Mouse (Mus musculus) c-Kit-positive CD71-negative TER-119-negative erythroid progenitor cells, embryonic 14.5 days (primary cell): ENCODE data around the gene Mroh2a.

ENCODE experiments used
- DNase-seq: peaks from one replicate; pipeline ENCODE4 v3.0.0-alpha.2; 2013; ENCODE audit warnings: low read depth

Mroh2a gene

GRCm38 (mm10) chr1:88226670-88227379 lies at the start of gene Mroh2a:
Gene Mroh2a (plus strand): TSS chr1:88226986.
- no peak for DNase-seq

DNA sequence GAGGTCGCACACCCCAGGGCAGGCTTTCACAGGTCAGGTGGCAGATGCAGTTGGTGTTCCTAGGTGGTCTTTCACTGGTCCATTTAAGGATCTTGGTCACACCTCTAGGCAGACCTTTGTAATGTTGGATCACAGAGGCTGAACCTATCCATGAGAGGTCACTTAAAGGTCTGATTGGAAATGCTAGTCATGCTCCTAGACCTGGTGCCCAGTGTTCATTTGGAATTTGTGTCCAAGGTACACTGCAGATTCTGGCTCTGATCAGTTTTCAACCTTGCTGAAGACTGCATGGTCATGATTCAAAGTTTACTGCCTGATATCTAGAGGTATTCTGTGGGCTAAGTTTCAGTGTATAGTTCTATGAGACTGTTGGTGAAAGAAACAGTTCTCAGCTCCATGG lies 47.1 kb upstream of the Mroh2a start:
- no peak for DNase-seq

DNA sequence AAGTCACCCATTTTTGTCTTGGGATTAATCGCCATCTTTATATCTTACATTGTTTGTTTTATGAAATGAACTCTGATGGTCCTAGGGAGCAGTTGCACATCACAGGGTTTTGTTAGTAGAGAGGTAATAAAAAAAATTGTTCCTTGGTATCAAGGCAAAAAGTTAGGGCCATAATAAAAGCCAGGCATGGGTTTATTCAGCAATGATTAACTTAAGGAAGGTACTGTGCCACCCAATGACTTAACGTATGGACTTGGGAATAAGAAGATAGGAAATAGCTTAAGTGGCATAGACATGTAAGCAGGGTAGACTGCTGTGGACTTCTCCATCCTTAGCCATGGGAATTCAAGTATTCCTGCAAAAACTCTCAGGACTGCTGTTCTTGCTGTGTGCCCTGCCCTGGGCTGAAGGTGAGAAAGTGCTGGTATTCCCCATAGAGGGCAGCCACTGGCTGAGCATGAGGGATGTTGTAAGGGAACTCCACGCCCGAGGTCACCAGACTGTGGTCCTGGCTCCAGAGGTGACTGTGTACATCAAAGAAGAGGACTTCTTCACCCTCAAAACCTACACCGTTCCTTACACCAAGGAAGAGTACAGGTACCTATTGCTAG lies 40.4 kb upstream of the Mroh2a start:
- DNase-seq, result no peak

DNA sequence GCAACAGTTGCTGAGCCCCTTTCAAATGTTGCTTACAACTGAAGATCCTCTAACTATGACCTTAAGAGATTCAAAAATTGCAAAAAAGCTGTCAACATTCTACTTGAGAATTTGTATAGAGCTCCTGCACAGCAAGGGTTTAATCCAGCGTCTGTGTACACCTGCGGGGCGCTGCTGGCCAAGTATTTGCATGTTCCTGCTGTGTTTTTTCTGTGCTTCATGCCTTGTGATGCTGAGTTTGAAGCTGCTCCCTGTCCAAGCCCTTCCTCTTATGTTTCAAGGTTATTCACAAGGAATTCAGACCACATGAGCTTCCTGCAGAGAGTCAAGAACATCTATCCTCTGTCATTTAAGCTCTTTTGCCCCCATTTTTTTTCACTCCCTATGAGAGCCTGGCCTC lies 34.6 kb upstream of the Mroh2a start:
- no peak for DNase-seq

DNA sequence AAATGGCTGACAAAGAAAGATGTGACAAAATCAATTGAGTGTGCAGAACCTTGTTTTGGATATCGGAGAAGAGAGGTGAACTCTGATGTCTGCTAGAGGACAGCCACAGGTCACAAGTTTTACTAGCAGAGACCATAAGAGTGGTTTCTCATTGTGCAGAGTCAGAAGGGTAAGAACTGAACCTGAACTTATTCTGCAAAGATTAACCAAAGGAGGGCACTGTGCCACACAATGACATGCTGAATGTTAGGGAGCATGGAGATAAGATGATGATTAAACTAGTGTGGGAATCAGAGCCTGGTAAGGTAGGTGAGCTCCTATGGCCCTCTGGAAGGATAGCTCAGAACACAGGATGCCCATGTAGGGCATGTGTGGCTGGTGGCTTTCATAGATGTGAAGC lies 31.1 kb upstream of the Mroh2a start:
- DNase-seq, result no peak

DNA sequence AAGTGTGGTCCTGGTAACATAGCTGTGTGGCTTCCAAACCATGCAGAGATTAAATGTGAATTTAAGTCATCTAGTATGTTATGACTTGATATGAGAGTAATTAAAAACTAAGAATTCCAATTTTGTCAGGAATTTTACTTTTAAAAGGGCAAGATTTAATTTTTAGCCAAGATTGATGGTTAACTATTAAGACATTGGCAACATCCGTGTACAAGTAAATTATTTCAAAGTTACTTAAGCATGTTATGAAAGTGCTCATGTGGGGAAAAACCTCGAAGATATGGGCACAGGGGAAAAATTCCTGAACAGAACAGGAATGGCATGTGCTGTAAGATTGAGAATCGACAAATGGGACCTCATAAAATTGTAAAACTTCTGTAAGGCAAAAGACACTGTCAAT lies 29.3 kb upstream of the Mroh2a start:
- DNase-seq, result no peak

DNA sequence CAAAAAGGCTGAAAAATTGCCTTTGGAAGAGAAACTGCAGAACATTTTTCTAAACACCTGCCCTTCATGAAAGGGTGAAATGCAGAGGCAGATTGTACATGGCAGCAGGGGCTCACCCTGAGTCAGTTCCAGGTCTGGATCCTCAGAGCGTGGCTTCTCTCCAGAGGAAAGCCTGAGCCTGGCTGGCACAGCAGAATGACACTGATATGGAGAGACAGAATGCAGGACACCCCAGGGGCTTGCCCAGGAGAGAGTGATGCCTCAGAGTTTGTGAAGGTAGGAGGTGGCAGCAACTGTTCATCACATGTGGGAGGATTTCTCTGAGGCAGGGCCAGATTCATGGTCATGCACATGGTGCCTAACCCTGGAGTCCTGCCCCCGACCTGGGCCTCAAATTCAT lies 26.8 kb upstream of the Mroh2a start:
- no peak for DNase-seq

GRCm38 (mm10) chr1:88200456-88200855 lies 26.3 kb upstream of the Mroh2a start, which contains the start of gene Ugt1a2:
Gene Ugt1a2 (plus strand): TSS chr1:88200601.
- DNase-seq, result no peak

GRCm38 (mm10) chr1:88205294-88205922 lies 21.4 kb upstream of the Mroh2a start, which contains the start of gene Dnajb3:
Gene Dnajb3 (minus strand): TSS chr1:88205782.
- DNase-seq, result peak; percentile 36

DNA sequence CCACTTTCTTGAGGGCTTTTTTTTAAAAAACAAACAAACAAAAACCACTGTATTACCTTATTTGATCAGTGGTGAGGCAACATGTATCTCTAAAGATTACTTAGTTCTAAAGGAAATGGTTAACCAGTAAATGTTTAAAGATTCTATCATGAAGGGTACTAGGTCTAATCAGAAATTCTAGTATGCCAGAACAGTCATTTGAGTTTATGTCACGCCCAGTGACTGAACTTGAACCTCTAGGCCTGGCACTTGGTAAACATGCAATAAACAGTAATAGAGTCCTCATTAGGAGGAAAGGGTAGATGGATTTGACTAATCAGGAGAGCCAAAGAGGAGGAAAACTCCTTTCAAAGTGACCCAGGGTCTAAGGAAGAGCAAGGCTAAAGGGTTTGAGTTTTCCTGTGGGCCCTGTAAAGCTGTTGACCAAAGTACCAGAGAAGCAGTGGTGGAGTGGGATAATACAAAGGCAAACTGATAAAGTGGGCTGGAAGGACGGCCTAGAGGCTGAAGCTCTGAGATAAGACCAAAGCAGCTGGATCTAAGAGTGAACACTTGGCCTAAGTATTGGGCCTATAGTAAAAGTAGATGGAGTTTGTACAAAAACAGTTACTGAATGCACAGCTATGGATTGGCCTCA lies 19.8 kb upstream of the Mroh2a start:
- peak; percentile 9 for DNase-seq

- DNase-seq, result no peak
Measured at GRCm38 (mm10) chr1:88211812-88212211, 15.0 kb upstream of the Mroh2a start, which contains the start of gene Ugt1a1. Gene Ugt1a1 (plus strand): TSS chr1:88211959.

DNA sequence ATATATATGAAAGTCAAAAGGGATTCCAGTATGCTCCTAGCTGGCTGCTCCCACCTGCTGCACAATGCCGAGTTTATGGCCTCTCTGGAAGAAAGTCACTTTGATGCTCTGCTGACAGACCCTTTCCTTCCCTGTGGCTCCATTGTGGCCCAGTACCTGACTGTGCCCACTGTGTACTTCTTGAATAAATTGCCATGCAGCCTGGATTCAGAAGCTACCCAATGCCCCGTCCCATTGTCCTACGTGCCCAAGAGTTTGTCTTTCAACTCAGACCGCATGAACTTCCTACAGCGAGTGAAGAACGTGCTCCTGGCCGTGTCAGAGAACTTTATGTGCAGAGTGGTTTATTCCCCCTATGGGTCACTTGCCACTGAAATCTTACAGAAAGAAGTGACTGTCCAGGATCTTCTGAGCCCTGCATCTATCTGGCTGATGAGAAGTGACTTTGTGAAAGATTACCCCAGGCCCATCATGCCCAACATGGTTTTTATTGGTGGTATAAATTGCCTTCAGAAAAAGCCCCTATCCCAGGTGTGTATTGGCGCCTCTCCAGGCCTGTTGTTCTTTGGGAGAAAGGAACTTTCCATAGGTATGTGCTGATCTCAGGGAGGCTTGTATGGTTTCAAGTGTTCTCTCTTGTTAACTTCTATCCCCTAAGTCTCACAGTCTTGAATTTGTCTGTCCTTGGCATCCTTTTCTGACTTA lies 14.3 kb upstream of the Mroh2a start:
- no peak for DNase-seq

DNA sequence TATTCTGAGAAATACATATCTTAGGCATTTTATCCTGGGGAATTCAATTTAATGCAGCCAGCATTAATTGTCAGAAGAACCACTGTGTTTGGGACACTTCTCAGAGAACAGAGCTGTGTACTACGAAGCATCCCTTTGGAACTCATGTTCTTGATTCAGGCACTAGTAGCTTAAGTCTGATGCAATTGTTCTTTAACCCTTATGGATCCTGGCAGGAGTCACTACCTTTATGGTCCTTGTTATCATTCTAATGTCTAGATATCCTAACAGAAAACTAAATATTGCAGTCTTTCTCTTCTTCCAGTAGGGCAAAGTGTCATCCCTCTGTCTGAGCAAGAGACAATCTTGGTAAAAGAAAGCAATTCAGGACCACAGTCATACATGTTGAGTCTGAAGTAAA lies 13.7 kb upstream of the Mroh2a start:
- no peak for DNase-seq

GRCm38 (mm10) chr1:88213766-88214461 lies 12.9 kb upstream of the Mroh2a start:
- no peak for DNase-seq

DNA sequence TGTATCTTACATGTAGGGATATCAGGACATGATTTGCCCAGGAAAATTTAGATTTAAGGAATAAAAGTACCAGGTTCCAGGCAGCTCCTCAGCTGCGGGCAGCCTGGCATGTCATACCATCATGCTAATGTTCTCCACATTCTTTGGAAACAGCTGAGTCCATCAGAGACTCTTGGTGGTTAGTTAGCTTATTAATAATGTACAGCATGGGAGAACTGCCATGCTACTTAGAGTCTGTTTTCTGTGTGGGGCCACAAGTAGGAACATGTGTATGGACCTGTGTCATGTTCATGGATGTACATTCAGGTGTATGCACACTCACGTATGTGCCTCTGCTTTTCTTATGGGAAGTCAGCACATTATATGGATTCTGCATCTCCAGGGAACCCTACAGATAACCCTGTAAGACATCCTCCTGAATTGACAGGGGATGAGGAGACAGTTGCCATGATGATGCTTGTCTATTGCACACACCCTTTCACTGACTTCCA lies 12.3 kb upstream of the Mroh2a start:
- no peak for DNase-seq

DNA sequence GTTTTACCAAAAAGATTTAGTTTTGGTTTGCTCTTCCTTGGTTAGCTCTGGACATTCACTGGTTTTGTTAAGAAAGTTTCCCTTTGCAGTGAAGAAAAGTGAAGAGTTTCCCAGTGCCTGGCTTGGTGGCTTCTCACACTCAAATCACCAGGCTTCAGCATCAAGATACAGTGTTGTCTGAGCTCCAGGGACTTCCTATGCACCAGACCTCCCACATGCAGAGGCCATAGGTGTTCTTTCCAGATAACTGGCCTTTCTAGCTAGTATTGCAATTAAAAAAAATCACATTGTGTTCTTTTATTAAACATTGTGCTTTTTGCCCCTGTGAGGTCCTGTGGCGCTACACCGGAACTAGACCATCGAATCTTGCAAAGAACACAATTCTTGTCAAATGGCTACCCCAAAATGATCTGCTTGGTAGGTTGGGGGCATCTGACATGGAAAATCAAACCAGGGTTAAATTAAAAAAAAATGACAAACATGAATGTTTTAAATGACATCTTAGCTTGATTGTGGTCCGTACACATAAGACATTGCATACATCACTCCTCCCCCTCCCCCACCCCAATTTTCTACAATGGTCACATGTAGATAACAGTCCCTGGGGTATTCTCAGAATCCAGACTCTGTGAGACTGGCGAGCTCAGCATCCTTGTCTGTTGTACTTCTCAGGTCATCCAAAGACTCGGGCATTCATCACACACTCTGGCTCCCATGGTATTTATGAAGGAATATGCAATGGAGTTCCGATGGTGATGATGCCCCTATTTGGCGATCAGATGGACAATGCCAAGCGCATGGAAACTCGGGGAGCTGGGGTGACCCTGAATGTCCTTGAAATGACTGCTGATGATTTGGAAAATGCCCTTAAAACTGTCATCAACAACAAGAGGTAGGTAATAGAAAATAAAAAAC lies 11.1 kb upstream of the Mroh2a start:
- DNase-seq, result no peak

GRCm38 (mm10) chr1:88216551-88216950 lies 10.2 kb upstream of the Mroh2a start:
- no peak for DNase-seq

DNA sequence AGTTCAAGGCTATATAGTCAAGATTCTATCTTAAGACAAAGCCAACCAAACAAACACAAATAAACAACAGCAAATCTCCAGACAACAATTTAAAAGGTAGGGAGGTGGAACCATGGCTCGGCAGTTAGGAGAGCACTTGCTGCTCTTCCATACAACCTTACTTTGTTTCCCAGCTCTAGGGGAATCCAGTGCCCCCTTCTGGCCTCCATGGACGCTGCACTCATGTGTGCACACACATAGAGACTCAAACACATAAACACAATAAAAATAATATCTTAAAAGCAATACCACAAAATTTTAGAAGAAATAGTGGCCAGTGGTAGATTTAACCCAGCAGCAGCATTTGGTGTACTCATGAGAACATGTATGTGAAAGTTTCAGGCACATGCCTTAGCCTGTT lies 9.6 kb upstream of the Mroh2a start:
- no peak for DNase-seq

GRCm38 (mm10) chr1:88217576-88217975 lies 9.2 kb upstream of the Mroh2a start:
- DNase-seq, result no peak

- DNase-seq, result no peak
Measured at GRCm38 (mm10) chr1:88218051-88218450, 8.7 kb upstream of the Mroh2a start.
